Mouse (Mus musculus): ENCODE results near the gene Mccc2.

DNA sequence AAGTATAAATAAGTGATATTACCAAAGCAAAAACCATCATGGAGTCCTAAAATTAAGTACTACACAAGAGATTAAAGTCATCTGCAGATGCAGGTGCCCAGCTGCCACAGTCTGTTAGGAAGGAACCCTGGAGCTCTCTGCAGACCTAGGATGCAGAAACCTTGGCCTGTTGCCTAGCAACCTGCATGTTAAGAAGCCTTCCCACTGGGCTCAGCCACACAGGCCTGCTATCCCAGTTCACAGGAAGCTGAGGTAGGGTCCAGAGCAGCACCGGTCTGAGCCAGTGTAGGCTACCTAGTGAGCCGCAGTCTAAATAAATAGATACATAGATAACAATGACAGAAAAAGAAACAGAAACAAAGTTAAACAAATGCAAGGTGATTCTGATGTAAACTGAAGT is 74.8 kb downstream of the Mccc2 start:
- TF ChIP-seq CTCF (IDR thresholded peaks at IDR 0.05; ENCODE audit: low read depth, low read length) (no peak), POLR2AphosphoS5 (IDR thresholded peaks at IDR 0.05; ENCODE audit: insufficient replicate concordance, low read depth, low read length) (no peak), TAL1 (conservative IDR thresholded peaks at IDR 0.05; ENCODE audit: low read depth, low read length) (no peak)
